In genomic region chr10:117571891-117572573, GRCm38 (mm10) we compare ENCODE assay signal across 7 mouse cellular contexts. TPM values are rescaled to one million over a fixed set of nuclear protein-coding genes. Genes with fewer than 3 reads are reported as not detected.
DNase-seq lines count a peak whose midpoint lies in the region; ATAC-seq and TF ChIP-seq lines count a peak whose summit lies in the region.

No protein-coding gene starts in this region.

- H3K4me3 ChIP-seq in neural tube, embryonic 11.5 days (ENCODE audit: low read depth, low read length) = peak overlapping the region; percentile 32; the same call in 1 of the 2 replicates
- peak overlapping the region; percentile 27; the same call in 1 of the 2 replicates for H3K4me3 ChIP-seq in forebrain, postnatal 0 days (ENCODE audit: low read depth, low read length)
- no peak overlapping the region for H3K4me3 ChIP-seq in midbrain, postnatal 0 days (ENCODE audit: low read depth, low read length)

- no peak for DNase-seq in neural tube, embryonic 11.5 days (ENCODE audit: low spot score)
- DNase-seq in neural tube, embryonic 10.5 days (ENCODE audit: extremely low spot score, low spot score) = no peak
- DNase-seq in forebrain, postnatal 0 days = peak; percentile 26
- peak; percentile 37 to 63 for DNase-seq in layer of hippocampus, adult 18-20 months (ENCODE audit: low spot score in 2 of 2)
- peak; percentile 21 for DNase-seq in midbrain, postnatal 0 days (ENCODE audit: low spot score)
- no peak for DNase-seq in adrenal gland, adult 8-10 months
- no peak for DNase-seq in spleen, adult 12 weeks (ENCODE audit: low spot score)

- H3K9ac ChIP-seq in neural tube, embryonic 11.5 days (ENCODE audit: low read length) = no peak overlapping the region
- H3K9ac ChIP-seq in forebrain, postnatal 0 days = no peak overlapping the region
- no peak overlapping the region for H3K9ac ChIP-seq in midbrain, postnatal 0 days (replicated peaks; ENCODE audit: low read length, poor library complexity, severe bottlenecking)

- no peak overlapping the region for H3K27ac ChIP-seq in neural tube, embryonic 11.5 days (ENCODE audit: low read depth, low read length)
- H3K27ac ChIP-seq in forebrain, postnatal 0 days (ENCODE audit: low read depth, low read length) = no peak overlapping the region
- no peak overlapping the region for H3K27ac ChIP-seq in midbrain, postnatal 0 days (ENCODE audit: low read depth, low read length)

- H3K27me3 ChIP-seq in neural tube, embryonic 11.5 days (ENCODE audit: control insufficient read depth, insufficient read depth, low read length) = peaks cover 7% of the 10 kb centered on the region; the same call in 1 of the 2 replicates
- H3K27me3 ChIP-seq in forebrain, postnatal 0 days (ENCODE audit: insufficient read depth, low read length) = peaks cover 11% of the 10 kb centered on the region; the same call in 1 of the 2 replicates
- H3K27me3 ChIP-seq in midbrain, postnatal 0 days (ENCODE audit: insufficient read depth, low read length) = peaks cover 6% of the 10 kb centered on the region

- 8% methylated on average over 9 of the region's 9 CpGs for WGBS in neural tube, embryonic 11.5 days
- 12% methylated on average over 9 of the region's 9 CpGs for WGBS in forebrain, postnatal 0 days
- WGBS in midbrain, postnatal 0 days = 21% methylated on average over 9 of the region's 9 CpGs

- no peaks in the 10 kb centered on the region for H3K36me3 ChIP-seq in neural tube, embryonic 11.5 days (ENCODE audit: control insufficient read depth, insufficient read depth, low read length)
- no peaks in the 10 kb centered on the region for H3K36me3 ChIP-seq in forebrain, postnatal 0 days (ENCODE audit: insufficient read depth)
- H3K36me3 ChIP-seq in midbrain, postnatal 0 days (ENCODE audit: insufficient read depth, low read length) = no peaks in the 10 kb centered on the region

- H3K4me2 ChIP-seq in neural tube, embryonic 11.5 days (ENCODE audit: low read depth) = peak overlapping the region; percentile 71
- H3K4me2 ChIP-seq in forebrain, postnatal 0 days (ENCODE audit: low read depth) = peak overlapping the region; percentile 56; the same call in 1 of the 2 replicates
- peak overlapping the region; percentile 63 for H3K4me2 ChIP-seq in midbrain, postnatal 0 days (ENCODE audit: low read depth, low read length, poor library complexity, severe bottlenecking)

- ATAC-seq in neural tube, embryonic 11.5 days (ENCODE audit: insufficient read depth, low FRiP score, low TSS enrichment) = no peak
- ATAC-seq in forebrain, postnatal 0 days = no peak
- no peak for ATAC-seq in midbrain, postnatal 0 days (ENCODE audit: low FRiP score)

- H3K4me1 ChIP-seq in neural tube, embryonic 11.5 days (ENCODE audit: control insufficient read depth, insufficient read depth, low read length) = peaks cover 8% of the 10 kb centered on the region; the same call in 1 of the 2 replicates
- peaks cover 5% of the 10 kb centered on the region; the same call in 1 of the 2 replicates for H3K4me1 ChIP-seq in forebrain, postnatal 0 days (ENCODE audit: insufficient read depth)
- H3K4me1 ChIP-seq in midbrain, postnatal 0 days (ENCODE audit: insufficient read depth, low read length) = peaks cover 5% of the 10 kb centered on the region; the same call in 1 of the 2 replicates

- H3K9me3 ChIP-seq in neural tube, embryonic 11.5 days (ENCODE audit: control insufficient read depth, low read length) = no peaks in the 10 kb centered on the region
- no peaks in the 10 kb centered on the region for H3K9me3 ChIP-seq in forebrain, postnatal 0 days (ENCODE audit: low read length)
- no peaks in the 10 kb centered on the region for H3K9me3 ChIP-seq in midbrain, postnatal 0 days (ENCODE audit: low read length)

- no peak for TF ChIP-seq CTCF in forebrain, postnatal 0 days (IDR thresholded peaks at IDR 0.05; ENCODE audit: low read depth)
- no peak for TF ChIP-seq CTCF in midbrain, postnatal 0 days (IDR thresholded peaks at IDR 0.05)

RNA-seq across cellular contexts. Expression of gene Cpm, which starts 57.3 kb away (rescaled TPM):
- polyA plus RNA-seq in neural tube, embryonic 11.5 days (2014; fragmentation: Nextera tagmentation; extraction: Ambion mirVana) = 18.4 and 21.1 TPM in 2 replicates
- 3.0 and 3.4 TPM in 2 replicates for total RNA-seq in forebrain, postnatal 0 days (2014; rRNA removed)
- 4.4 and 7.5 TPM in 2 replicates for polyA plus RNA-seq in forebrain, postnatal 0 days (2015; fragmentation: Nextera tagmentation; extraction: Ambion mirVana)
- total RNA-seq in layer of hippocampus, adult 18-20 months (2021) = 10 to 100 TPM in 1 of 2 experiments, 1 to 10 TPM in 1; 8.6 to 10.7 TPM
- total RNA-seq in midbrain, postnatal 0 days (2014; rRNA removed) = 3.9 TPM in 2 replicates
- 4.8 and 7.9 TPM in 2 replicates for polyA plus RNA-seq in midbrain, postnatal 0 days (2015; fragmentation: Nextera tagmentation; extraction: Ambion mirVana)
- 10 to 100 TPM; 19.9 to 44.3 (median 31.5) TPM for total RNA-seq in adrenal gland, adult 8-10 months (2022)

Comparison
In these comparisons a context has a peak if more than half of its experiments do, and no peak if none do; other contexts are left out.
1. DNase-seq: peak in forebrain, postnatal 0 days (single experiment), layer of hippocampus, adult 18-20 months (2 of 2) and midbrain, postnatal 0 days (single experiment); none in neural tube, embryonic 11.5 days (single experiment), neural tube, embryonic 10.5 days (single experiment), adrenal gland, adult 8-10 months (single experiment) and spleen, adult 12 weeks (single experiment).
2. Peak in every context shown above with its lines, with median percentiles within 50 percentile points of each other: H3K4me2 ChIP-seq.